Mouse (Mus musculus): ENCODE data around the gene Tgfa.
A peak's percentile ranks its signal among the peaks of the same experiment; 100 is the strongest.

Tgfa gene

GRCm38 (mm10) chr6:86233512-86234430, 38.7 kb downstream of the Tgfa start:
- no peak for DNase-seq

- DNase-seq: no peak
Observed at GRCm38 (mm10) chr6:86244866-86245265, 49.8 kb downstream of the Tgfa start.

- DNase-seq: no peak
Observed at GRCm38 (mm10) chr6:86245965-86246364, 50.9 kb downstream of the Tgfa start.

- no peak for DNase-seq
Observed at GRCm38 (mm10) chr6:86248562-86248961, 53.5 kb downstream of the Tgfa start.

- DNase-seq: no peak
Observed at GRCm38 (mm10) chr6:86249042-86249441, 54.0 kb downstream of the Tgfa start.

GRCm38 (mm10) chr6:86250236-86250635, 55.2 kb downstream of the Tgfa start:
- DNase-seq: no peak

GRCm38 (mm10) chr6:86250830-86251229, 55.8 kb downstream of the Tgfa start:
- DNase-seq: no peak

GRCm38 (mm10) chr6:86252176-86253125, 57.4 kb downstream of the Tgfa start:
- no peak for DNase-seq

GRCm38 (mm10) chr6:86255899-86256298, 60.9 kb downstream of the Tgfa start:
- no peak for DNase-seq

GRCm38 (mm10) chr6:86259242-86259641, 64.2 kb downstream of the Tgfa start:
- DNase-seq: no peak

GRCm38 (mm10) chr6:86260322-86261050, 65.5 kb downstream of the Tgfa start:
- peak; percentile 40 to 49 for DNase-seq

GRCm38 (mm10) chr6:86266786-86267185, 71.8 kb downstream of the Tgfa start:
- no peak for DNase-seq

- no peak for DNase-seq
Observed at GRCm38 (mm10) chr6:86270373-86271068, 75.5 kb downstream of the Tgfa start.

GRCm38 (mm10) chr6:86271130-86271529, 76.1 kb downstream of the Tgfa start:
- DNase-seq: no peak

GRCm38 (mm10) chr6:86275704-86276103, 80.7 kb downstream of the Tgfa start:
- no peak for DNase-seq

- no peak for DNase-seq
Observed at GRCm38 (mm10) chr6:86276816-86277215, 81.8 kb downstream of the Tgfa start.

- DNase-seq: no peak
Observed at GRCm38 (mm10) chr6:86277620-86278019, 82.6 kb downstream of the Tgfa start.

GRCm38 (mm10) chr6:86281573-86282210, 86.7 kb downstream of the Tgfa start:
- no peak for DNase-seq

GRCm38 (mm10) chr6:86293301-86293700, 98.3 kb downstream of the Tgfa start:
- DNase-seq: no peak

GRCm38 (mm10) chr6:86295451-86295850, 100.4 kb downstream of the Tgfa start:
- no peak for DNase-seq

- DNase-seq: no peak
Observed at GRCm38 (mm10) chr6:86296126-86296525, 101.1 kb downstream of the Tgfa start.

GRCm38 (mm10) chr6:86296938-86297337, 101.9 kb downstream of the Tgfa start:
- no peak for DNase-seq

Data from B cell, adult 2 months (primary cell).